Mouse (Mus musculus) urinary bladder, postnatal 14 days (tissue): Measurements from ENCODE around the gene Psma6.

Source experiments
- DNase-seq: peaks from one replicate; pipeline ENCODE4 v3.0.0; 2021; ENCODE audit warnings: low spot score

Gene Psma6

GRCm38 (mm10) chr12:55464846-55465361, 80.9 kb downstream of the Psma6 start:
- DNase-seq, result peak; percentile 28

- DNase-seq, result peak; percentile 35
Observed at GRCm38 (mm10) chr12:55465401-55465983, 81.5 kb downstream of the Psma6 start.

- peak; percentile 46 for DNase-seq
Observed at GRCm38 (mm10) chr12:55466088-55466701, 82.2 kb downstream of the Psma6 start.

- DNase-seq, result no peak
Observed at GRCm38 (mm10) chr12:55466816-55467215, 82.8 kb downstream of the Psma6 start.

- DNase-seq, result no peak
Observed at GRCm38 (mm10) chr12:55467331-55468180, 83.5 kb downstream of the Psma6 start.
